Mouse (Mus musculus) thymus, postnatal 0 days (tissue): ENCODE results near the gene Prdm11. TPM values are rescaled to one million over a fixed set of nuclear protein-coding genes. Genes with fewer than 3 reads are reported as not detected.

Source experiments
- DNase-seq: peaks from one replicate; pipeline ENCODE4 v3.0.0-alpha.2; 2015; ENCODE audit warnings: low spot score
- polyA plus RNA-seq: library from polyadenylated mRNA; unstranded; fragments of >200 nt; fragmentation: Nextera tagmentation; extraction: Ambion mirVana; gene quantifications from 2 replicates; pipeline ENCODE4 v1.2.1, GENCODE M21; 2015

Gene Prdm11
- polyA plus RNA-seq, 1 experiment from 2014 or later: 6.5 TPM

- DNase-seq: no peak
Measured at GRCm38 (mm10) chr2:92935483-92935882, 110.5 kb downstream of the Prdm11 start.

- no peak for DNase-seq
Measured at GRCm38 (mm10) chr2:92934312-92934982, 111.5 kb downstream of the Prdm11 start.

DNA sequence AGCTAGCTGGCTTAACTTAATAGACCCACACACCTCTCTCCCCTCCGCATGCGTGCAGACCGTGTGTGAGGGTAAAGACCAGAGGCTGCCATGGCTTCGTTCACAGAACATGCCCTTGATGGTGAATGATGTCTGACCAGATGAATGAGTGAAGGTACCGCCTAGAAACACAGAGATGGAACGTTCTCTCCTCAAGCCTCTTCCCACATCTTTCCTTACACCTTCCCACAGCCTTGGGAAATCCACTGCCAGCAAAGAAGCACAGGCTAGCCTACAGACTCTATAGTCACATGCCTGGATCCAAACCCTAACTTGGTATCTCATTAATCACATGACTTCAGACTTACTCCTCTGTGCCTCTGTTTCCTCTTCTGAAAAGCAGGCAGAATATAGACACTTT lies 112.6 kb downstream of the Prdm11 start:
- DNase-seq: no peak

- peak; percentile 85 for DNase-seq
Measured at GRCm38 (mm10) chr2:92931061-92931460, 114.9 kb downstream of the Prdm11 start.

DNA sequence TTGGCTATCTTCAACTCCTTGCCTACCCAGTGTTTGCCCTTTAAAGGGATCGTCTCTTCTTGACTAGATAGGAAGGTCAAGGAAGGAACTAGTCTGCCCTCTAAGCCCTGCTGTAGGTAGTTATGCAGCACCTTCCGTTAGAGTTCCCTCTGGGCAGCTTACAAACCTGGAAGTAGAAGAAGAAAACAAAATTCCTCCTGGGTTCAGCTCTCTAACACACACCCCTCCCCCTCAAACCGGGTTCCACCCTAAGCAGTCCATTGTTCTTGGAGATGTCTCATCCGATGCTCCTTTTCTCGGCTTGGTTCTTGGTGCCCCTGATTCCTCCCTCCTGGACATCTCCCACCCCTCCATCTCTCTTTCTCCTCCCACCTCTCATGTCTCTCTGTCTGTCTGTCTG lies 116.3 kb downstream of the Prdm11 start:
- no peak for DNase-seq

DNA sequence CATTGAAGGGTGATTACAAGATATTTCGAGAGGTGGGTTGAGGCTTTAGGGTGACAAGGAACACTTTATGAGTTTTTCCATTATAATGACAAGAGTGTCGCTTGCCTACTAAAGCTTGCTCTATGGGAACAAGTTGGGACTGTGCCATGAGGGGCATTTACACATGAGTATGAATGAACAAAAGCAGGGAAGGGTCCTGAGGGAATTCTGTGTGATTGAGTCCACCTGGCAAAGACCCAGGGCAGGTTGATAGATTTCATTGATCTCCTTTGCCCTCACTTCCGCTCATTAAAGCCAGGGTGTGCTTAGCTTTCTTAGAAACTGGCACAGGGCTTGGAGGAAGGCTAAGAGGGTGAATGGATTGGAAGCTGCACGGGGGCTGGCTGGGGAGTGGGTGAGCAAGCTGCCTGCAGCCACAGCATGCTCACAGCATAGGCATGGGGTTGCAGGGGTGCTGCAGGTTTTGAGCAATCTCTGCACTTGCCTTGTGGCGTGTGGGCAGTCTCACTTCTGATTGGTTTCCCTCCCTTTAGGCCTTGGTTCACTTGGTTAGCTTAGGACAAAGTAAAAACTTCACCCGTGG lies 121.2 kb downstream of the Prdm11 start:
- DNase-seq: no peak

GRCm38 (mm10) chr2:92920709-92921108 lies 125.3 kb downstream of the Prdm11 start:
- DNase-seq: no peak

DNA sequence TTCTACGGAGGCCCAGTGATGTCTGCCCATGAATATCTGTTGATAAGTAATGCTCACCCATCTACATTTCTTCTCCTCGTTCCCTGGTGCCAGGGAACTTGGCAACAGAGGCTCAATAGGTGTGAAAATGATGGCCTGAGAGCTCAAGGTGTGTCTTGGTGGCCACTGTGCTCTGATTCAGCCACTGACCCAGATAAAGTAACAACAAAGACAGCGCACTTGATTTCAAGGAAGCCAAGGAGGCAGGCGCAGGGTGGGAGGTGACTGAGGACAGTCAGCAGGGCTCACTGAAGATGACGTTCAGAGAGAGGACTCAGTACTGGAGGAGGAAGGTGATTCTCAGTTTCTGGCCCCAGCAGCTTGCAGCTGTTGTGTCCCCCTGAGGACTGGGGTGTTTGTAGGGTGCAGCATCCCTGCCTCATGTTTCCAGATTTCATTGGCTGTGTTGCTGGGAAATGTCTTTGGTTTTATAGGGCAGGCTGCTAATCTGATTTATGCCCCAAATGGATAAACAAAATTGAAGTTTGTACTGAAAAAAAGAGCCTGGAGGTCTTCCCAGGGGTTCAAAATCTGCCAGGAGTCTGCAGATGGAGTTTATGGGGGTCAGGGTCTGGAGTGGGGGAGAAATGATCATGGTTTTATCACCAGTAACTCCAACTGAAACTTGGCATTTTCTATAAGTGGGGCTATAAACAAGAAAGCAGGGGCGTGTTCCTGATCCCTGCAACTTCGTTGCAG lies 128.4 kb downstream of the Prdm11 start:
- no peak for DNase-seq

GRCm38 (mm10) chr2:92915659-92916631 lies 130.0 kb downstream of the Prdm11 start:
- no peak for DNase-seq

Other genes with a start within 250 kb of the Prdm11 start
- gene Syt13, start 131.1 kb downstream of the Prdm11 start, polyA plus RNA-seq: 22.7 and 28.2 TPM in 2 replicates
- 43.1 and 52.4 TPM in 2 replicates for gene Trp53i11, start 141.4 kb upstream of the Prdm11 start, polyA plus RNA-seq